Mouse (Mus musculus) midbrain, embryonic 16.5 days (tissue): Measurements from ENCODE around the gene Sh3pxd2a. TPM values are rescaled to one million over a fixed set of nuclear protein-coding genes. Genes with fewer than 3 reads are reported as not detected.

Source experiments
- ATAC-seq: fragments of 200-750 bp; cut with Nextera tagmentation; 2 replicates; pipeline ENCODE4 v1.8.0; 2017; ENCODE audit warnings: moderate TSS enrichment
- H3K27ac ChIP-seq: fragments of 300-500 bp; sonication (generic); 2 replicates; pipeline ENCODE4 v1.5.1; 2014; ENCODE audit warnings: mild to moderate bottlenecking, low read length, mixed read lengths
- H3K27me3 ChIP-seq: fragments of 300-500 bp; sonication (generic); 2 replicates; pipeline ENCODE4 v1.6.1; 2014; ENCODE audit warnings: low read depth, low read length, mixed read lengths; ENCODE audit not compliant: control insufficient read depth, insufficient read depth
- H3K36me3 ChIP-seq: fragments of 300-500 bp; sonication (generic); 2 replicates; pipeline ENCODE4 v1.6.1; 2014; ENCODE audit warnings: mild to moderate bottlenecking, low read length, moderate library complexity, mixed read lengths; ENCODE audit not compliant: control insufficient read depth, insufficient read depth
- H3K4me1 ChIP-seq: fragments of 300-500 bp; sonication (generic); 2 replicates; pipeline ENCODE4 v1.6.1; 2014; ENCODE audit warnings: mild to moderate bottlenecking, low read length, mixed read lengths; ENCODE audit not compliant: control insufficient read depth, insufficient read depth
- H3K4me2 ChIP-seq: fragments of 300-500 bp; sonication (generic); 2 replicates; pipeline ENCODE4 v1.6.1; 2014; ENCODE audit warnings: mild to moderate bottlenecking, low read length, mixed read lengths
- H3K4me3 ChIP-seq: fragments of 300-500 bp; sonication (generic); 2 replicates; pipeline ENCODE4 v1.5.1; 2014; ENCODE audit warnings: low read depth, mild to moderate bottlenecking, low read length, moderate library complexity, mixed read lengths
- H3K9ac ChIP-seq: fragments of 300-500 bp; sonication (generic); 2 replicates; pipeline ENCODE4 v1.6.1; 2014; ENCODE audit warnings: low read depth, low read length, mixed read lengths
- H3K9me3 ChIP-seq: fragments of 300-500 bp; sonication (generic); replicated peaks from 2 replicates; pipeline ENCODE4 v1.6.1; 2014; ENCODE audit warnings: mild to moderate bottlenecking, low read length, mixed read lengths; ENCODE audit not compliant: control insufficient read depth, poor library complexity, severe bottlenecking
- WGBS: fragments of 180-500 bp; shearing (Covaris S2); extraction: QIAGEN DNeasy Blood & Tissue Kit; methylation state at CpG from one replicate; pipeline ENCODE4 v1.1.7; 2014; 5-methylcytosine and 5-hydroxymethylcytosine counted together
- polyA plus RNA-seq: library from polyadenylated mRNA; unstranded; fragments of >200 nt; fragmentation: Nextera tagmentation; extraction: Ambion mirVana; gene quantifications from 2 replicates; pipeline ENCODE4 v1.2.1, GENCODE M21; 2015

Sh3pxd2a gene
- polyA plus RNA-seq, 1 experiment from 2014 or later = 1.5 TPM

GRCm38 (mm10) chr19:47306128-47306916 is 157.9 kb downstream of the Sh3pxd2a start:
- ATAC-seq = no peak
- no peak overlapping the region for H3K4me3 ChIP-seq
- H3K9ac ChIP-seq = no peak overlapping the region
- no peaks in the 10 kb centered on the region for H3K9me3 ChIP-seq
- WGBS = 92% methylated on average over 14 of the region's 14 CpGs
- H3K4me2 ChIP-seq = no peak overlapping the region
- H3K27ac ChIP-seq = no peak overlapping the region
- H3K36me3 ChIP-seq = no peaks in the 10 kb centered on the region
- no peaks in the 10 kb centered on the region for H3K27me3 ChIP-seq
- peaks cover 11% of the 10 kb centered on the region for H3K4me1 ChIP-seq

- Histone ChIP-seq H3K36me3 (no peaks in the 10 kb centered on the region), H3K4me1 (peaks cover 16% of the 10 kb centered on the region), H3K9me3 (no peaks in the 10 kb centered on the region), H3K4me2 (no peak overlapping the region), H3K27ac (no peak overlapping the region), H3K9ac (no peak overlapping the region), H3K27me3 (no peaks in the 10 kb centered on the region), H3K4me3 (no peak overlapping the region)
- ATAC-seq = no peak
- 94% methylated on average over 10 of the region's 10 CpGs for WGBS
Observed at GRCm38 (mm10) chr19:47305401-47305800, 158.8 kb downstream of the Sh3pxd2a start.

GRCm38 (mm10) chr19:47304170-47304745 is 159.9 kb downstream of the Sh3pxd2a start:
- H3K27ac ChIP-seq = no peak overlapping the region
- no peak overlapping the region for H3K4me3 ChIP-seq
- H3K4me1 ChIP-seq = peaks cover 16% of the 10 kb centered on the region
- H3K36me3 ChIP-seq = no peaks in the 10 kb centered on the region
- no peaks in the 10 kb centered on the region for H3K9me3 ChIP-seq
- 86% methylated on average over 5 of the region's 5 CpGs for WGBS
- no peak overlapping the region for H3K9ac ChIP-seq
- no peak overlapping the region for H3K4me2 ChIP-seq
- ATAC-seq = no peak
- no peaks in the 10 kb centered on the region for H3K27me3 ChIP-seq

GRCm38 (mm10) chr19:47303128-47303527 is 161.1 kb downstream of the Sh3pxd2a start:
- no peak overlapping the region for H3K9ac ChIP-seq
- H3K4me2 ChIP-seq = no peak overlapping the region
- H3K9me3 ChIP-seq = no peaks in the 10 kb centered on the region
- ATAC-seq = no peak
- no peaks in the 10 kb centered on the region for H3K36me3 ChIP-seq
- H3K4me3 ChIP-seq = no peak overlapping the region
- H3K27me3 ChIP-seq = no peaks in the 10 kb centered on the region
- H3K4me1 ChIP-seq = peaks cover 16% of the 10 kb centered on the region
- no peak overlapping the region for H3K27ac ChIP-seq
- WGBS = 83% methylated on average over 10 of the region's 10 CpGs

GRCm38 (mm10) chr19:47302191-47302852 is 161.9 kb downstream of the Sh3pxd2a start:
- 0 out of 2 replicates have a peak overlapping the region, but pooled peaks have one; percentile 21 for H3K27ac ChIP-seq
- H3K9ac ChIP-seq = peak overlapping the region; percentile 49; the same call in 1 of the 2 replicates
- H3K9me3 ChIP-seq = no peaks in the 10 kb centered on the region
- H3K4me1 ChIP-seq = peaks cover 16% of the 10 kb centered on the region
- 53% methylated on average over 21 of the region's 21 CpGs for WGBS
- ATAC-seq = peak; percentile 22; the same call in 1 of the 2 replicates
- H3K4me3 ChIP-seq = no peak overlapping the region
- peak overlapping the region; percentile 30; the same call in 1 of the 2 replicates for H3K4me2 ChIP-seq
- H3K36me3 ChIP-seq = no peaks in the 10 kb centered on the region
- H3K27me3 ChIP-seq = no peaks in the 10 kb centered on the region

GRCm38 (mm10) chr19:47301303-47302190 is 162.7 kb downstream of the Sh3pxd2a start:
- 0 out of 2 replicates have a peak overlapping the region, but pooled peaks have one; percentile 47 for H3K27ac ChIP-seq
- H3K27me3 ChIP-seq = no peaks in the 10 kb centered on the region
- peaks cover 16% of the 10 kb centered on the region for H3K4me1 ChIP-seq
- peak overlapping the region; percentile 30 for H3K4me2 ChIP-seq
- H3K9me3 ChIP-seq = no peaks in the 10 kb centered on the region
- WGBS = 5% methylated on average over 19 of the region's 19 CpGs
- peak overlapping the region; percentile 49; the same call in 1 of the 2 replicates for H3K9ac ChIP-seq
- no peaks in the 10 kb centered on the region for H3K36me3 ChIP-seq
- peak; percentile 47; the same call in 1 of the 2 replicates for ATAC-seq
- no peak overlapping the region for H3K4me3 ChIP-seq

- WGBS = 64% methylated on average over 11 of the region's 11 CpGs
- no peaks in the 10 kb centered on the region for H3K27me3 ChIP-seq
- no peaks in the 10 kb centered on the region for H3K9me3 ChIP-seq
- H3K9ac ChIP-seq = no peak overlapping the region
- no peak overlapping the region for H3K4me3 ChIP-seq
- H3K4me1 ChIP-seq = peaks cover 16% of the 10 kb centered on the region
- H3K27ac ChIP-seq = no peak overlapping the region
- no peaks in the 10 kb centered on the region for H3K36me3 ChIP-seq
- no peak overlapping the region for H3K4me2 ChIP-seq
- ATAC-seq = no peak
Observed at GRCm38 (mm10) chr19:47298100-47298499, 166.1 kb downstream of the Sh3pxd2a start.

- no peak for ATAC-seq
- Histone ChIP-seq H3K4me1 (peaks cover 4% of the 10 kb centered on the region), H3K27me3 (no peaks in the 10 kb centered on the region), H3K27ac (no peak overlapping the region), H3K9me3 (no peaks in the 10 kb centered on the region), H3K9ac (no peak overlapping the region), H3K4me3 (no peak overlapping the region), H3K36me3 (no peaks in the 10 kb centered on the region), H3K4me2 (no peak overlapping the region)
- 51% methylated on average over 7 of the region's 7 CpGs for WGBS
Observed at GRCm38 (mm10) chr19:47292451-47292951, 171.7 kb downstream of the Sh3pxd2a start.
